Mouse (Mus musculus) MN1 (cell line): Measurements from ENCODE around the gene Lrrc58.

Source experiments
- DNase-seq: peaks from one replicate; pipeline ENCODE4 v3.0.0-alpha.2; 2016; ENCODE audit warnings: low spot score

Gene Lrrc58

GRCm38 (mm10) chr16:37869470-37870231 is 1.5 kb downstream of the Lrrc58 start:
- DNase-seq = peak; percentile 36

DNA sequence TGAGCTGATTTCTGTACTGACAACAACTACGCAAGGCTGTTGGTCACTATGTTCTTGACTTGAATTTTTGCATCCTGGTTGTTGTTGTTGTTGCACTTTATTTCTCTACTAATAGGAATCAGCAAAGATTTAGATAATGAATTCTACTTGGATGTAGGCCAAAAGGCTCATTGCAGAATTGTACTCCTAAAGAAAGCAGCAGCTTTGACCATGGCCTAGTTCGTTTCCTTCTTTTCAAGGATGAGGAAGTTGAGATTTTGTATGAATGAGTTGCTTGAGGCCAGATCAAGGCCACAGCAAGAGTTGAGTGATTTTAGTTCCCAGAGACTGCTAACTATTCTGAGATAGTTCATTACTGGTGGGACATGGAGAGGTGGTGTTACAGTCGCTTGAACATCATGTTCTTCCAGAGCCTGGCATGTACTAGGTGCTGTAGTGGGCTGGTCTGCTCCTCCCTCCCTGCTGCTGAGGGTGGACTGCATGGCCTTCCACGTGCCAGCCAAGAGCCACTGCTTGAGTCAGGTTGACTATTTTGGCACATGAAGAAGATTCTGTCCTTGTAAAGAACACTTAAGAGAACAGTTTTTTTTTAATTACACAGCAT is 3.0 kb downstream of the Lrrc58 start:
- no peak for DNase-seq

DNA sequence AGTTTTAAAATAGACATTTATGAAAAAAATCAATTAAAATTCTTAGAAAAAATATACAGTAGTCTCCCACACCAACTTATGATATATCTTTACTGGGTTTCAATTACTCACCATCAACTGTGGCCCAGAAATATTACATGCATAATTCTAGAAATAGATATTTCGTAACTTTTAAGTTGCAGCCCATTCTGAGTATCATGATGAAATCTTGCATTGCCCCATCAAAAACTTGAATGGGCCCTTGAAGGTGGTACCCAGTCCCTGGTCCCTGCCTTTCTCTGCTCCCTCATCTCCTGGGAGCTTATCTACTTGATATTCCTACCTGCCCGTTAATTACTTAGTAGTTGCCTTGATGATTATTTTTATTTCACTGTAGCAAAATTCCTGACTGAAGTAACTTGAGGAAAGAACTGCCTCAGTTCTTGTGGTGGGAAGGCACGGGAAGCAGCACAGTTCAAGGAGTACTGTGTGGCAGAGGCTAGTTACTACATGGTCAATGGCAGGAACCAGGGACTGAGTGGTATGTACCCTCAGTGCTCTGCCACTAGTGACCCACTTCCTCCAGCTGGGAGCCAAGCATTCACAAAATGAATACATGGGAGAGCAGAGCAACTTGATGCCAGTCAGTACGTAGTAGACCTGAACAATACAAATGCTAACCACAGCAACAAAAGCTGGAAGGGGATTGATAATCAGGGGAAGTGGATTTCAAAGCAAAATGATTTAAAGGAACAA is 6.5 kb downstream of the Lrrc58 start:
- no peak for DNase-seq

DNA sequence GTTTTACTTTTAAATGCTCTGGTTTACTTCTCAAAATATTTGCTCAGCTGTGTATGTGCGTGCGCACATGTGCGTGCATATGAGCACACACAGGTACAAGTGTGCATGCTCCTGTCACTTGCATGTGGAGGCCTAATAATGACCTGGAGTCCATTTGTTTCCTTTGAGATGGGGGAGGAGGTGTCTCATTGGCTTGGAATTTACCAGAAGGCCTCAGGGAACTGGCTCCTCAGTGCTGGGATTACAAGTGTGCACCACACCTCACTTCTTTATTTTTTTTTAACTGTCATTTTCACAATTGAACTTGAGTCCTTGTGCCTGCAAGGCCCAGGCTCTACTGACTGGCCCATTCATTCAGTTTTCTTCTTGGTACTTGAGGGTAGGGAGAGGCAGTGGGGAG is 9.2 kb downstream of the Lrrc58 start:
- DNase-seq = no peak

DNA sequence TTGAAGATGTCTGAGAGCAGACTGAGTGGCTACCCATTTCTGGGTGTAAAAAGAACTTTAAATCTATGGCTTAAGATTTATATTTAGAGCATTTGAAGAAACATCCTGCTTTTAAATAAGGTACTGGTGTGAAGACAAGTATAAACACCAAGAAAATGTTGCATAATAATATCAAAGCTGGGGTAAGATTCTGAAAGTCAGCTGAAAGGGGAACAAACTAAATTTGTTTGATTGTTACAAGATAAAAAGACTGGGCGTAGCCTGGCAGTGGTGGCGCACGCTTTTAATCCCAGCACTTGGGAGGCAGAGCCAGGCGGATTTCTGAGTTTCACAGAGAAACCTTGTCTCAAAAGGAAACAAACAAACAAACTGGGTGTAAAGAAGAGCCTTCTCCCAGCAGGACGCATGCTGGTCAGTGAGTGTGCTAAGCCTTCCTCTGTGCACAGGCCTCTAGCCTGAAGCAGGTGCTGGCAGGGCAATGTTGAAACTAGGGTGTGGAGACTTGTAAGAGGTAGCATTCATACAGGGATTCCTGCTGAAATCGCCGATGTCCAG is 10.8 kb downstream of the Lrrc58 start:
- DNase-seq = no peak

DNA sequence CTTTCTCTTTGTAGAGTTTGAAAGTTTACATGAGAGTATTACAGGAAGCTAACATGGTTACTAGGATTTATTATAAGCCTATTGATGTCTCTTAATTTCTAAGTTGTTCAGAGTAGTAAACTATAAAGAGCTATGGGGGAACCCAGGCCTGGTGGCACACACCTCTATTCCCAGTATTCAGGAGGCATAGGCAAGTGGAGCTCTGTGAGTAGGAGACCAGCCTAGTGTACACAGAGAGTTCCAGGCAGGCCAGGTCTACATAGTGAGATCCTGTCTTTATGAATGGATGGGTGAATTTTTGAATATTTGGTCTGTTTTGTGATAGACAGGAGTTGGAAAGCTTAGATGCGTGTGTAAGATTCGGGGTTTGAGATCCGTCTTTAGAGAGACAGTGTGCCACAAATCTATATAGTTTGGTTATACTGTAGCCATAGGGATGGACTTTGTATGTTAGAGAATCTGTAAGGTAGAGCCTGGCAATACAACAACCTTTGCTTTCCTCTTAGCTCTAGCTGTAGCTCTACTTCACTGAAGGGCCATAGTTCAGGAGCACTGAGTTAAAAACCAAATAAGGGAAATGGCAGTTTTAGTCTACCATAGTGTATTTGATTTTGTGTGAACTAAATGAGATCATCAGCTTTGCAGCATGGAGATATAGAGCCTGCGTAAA is 11.7 kb downstream of the Lrrc58 start:
- DNase-seq = no peak

- no peak for DNase-seq
These were observed 13.0 kb downstream of the Lrrc58 start for GRCm38 (mm10) chr16:37881168-37881567.

GRCm38 (mm10) chr16:37888986-37889385 is 20.8 kb downstream of the Lrrc58 start:
- no peak for DNase-seq

GRCm38 (mm10) chr16:37892667-37893066 is 24.5 kb downstream of the Lrrc58 start:
- DNase-seq = no peak

- DNase-seq = no peak
These were observed 25.2 kb downstream of the Lrrc58 start for GRCm38 (mm10) chr16:37893381-37893780.

DNA sequence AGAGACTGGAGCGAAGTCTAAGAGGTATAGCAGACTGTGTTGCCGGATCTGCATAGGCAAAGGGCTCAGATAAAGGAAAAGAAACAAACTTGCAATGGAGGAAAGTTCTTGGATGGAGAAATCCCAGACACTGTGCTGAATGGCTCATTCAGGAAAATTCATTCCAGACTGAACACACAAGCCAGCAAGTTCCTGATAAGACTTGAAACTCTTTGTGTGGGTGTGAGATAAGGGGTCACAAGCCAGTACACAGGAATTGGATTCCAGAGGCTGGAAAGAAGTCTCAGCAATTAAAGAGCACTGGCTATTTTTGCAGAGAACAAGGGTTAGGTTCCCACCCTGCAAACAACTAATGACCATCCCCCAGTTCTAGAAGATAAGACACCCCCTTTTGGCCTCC is 25.8 kb downstream of the Lrrc58 start:
- no peak for DNase-seq

GRCm38 (mm10) chr16:37898790-37899189 is 30.6 kb downstream of the Lrrc58 start:
- no peak for DNase-seq

DNA sequence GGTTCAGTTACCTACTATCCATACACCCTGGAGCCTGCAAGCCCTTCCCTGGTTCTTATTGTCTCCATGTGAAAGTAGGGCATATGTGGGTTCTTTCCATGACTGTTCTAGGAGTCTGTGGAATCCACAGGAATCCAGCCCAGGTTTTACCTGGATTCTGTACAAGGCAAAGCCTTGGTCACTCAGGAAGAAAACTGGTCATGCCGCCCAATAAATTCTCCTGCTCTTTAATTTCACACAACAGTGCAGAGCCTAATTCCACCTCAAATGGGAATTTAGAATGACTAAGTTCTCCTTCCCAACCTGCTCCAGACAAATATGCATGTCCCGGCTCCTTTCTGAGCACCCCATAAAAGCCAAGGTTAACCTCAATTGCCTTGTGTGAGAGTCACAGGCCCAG is 31.2 kb downstream of the Lrrc58 start:
- DNase-seq = peak; percentile 9

- DNase-seq = no peak
These were observed 33.1 kb downstream of the Lrrc58 start for GRCm38 (mm10) chr16:37901318-37901717.

- DNase-seq = no peak
These were observed 38.3 kb downstream of the Lrrc58 start for GRCm38 (mm10) chr16:37906456-37906855.

DNA sequence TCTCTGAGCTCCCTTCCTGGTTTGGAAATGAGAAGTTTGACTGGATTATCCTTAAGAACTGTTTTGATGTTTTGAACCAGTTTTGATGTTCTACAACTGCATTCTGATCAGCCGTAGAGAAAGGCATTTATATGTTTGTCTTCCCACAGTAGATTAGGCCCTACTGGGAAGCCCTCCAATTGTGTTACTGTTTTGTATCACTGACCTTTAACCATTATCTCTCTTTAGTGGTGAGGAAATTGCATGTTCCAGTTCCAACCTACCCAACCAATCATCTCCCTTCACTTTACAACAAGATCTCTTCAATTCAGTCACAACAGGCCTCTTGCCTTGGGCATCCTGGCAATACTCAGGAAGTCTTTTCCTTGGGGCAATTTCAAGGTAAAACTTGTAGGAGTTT is 42.9 kb downstream of the Lrrc58 start:
- no peak for DNase-seq

GRCm38 (mm10) chr16:37916138-37916817 is 48.1 kb downstream of the Lrrc58 start, which contains the start of gene Gpr156:
TSS of gene Gpr156 (plus strand) at chr16:37916496.
- no peak for DNase-seq

- DNase-seq = no peak
These were observed 48.6 kb downstream of the Lrrc58 start for GRCm38 (mm10) chr16:37916818-37917201.

DNA sequence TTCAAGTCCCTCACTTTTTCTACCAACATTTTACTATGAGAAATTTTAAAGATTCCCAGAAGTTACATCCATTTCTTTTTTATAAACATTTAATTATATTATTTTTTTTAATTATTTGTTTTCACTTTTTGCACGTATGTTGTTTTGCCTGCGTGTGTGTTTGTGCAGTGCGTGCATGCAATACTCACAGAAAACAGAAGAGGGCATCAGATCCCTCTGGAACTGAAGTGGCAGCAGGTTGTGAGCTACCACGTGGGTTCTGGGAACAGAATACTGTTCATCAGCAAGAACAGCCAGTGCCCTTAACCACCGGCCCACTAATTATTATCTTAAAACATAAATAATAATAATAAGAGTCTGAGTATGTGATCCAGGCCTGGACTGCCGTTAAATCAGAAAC is 50.8 kb downstream of the Lrrc58 start:
- DNase-seq = no peak

DNA sequence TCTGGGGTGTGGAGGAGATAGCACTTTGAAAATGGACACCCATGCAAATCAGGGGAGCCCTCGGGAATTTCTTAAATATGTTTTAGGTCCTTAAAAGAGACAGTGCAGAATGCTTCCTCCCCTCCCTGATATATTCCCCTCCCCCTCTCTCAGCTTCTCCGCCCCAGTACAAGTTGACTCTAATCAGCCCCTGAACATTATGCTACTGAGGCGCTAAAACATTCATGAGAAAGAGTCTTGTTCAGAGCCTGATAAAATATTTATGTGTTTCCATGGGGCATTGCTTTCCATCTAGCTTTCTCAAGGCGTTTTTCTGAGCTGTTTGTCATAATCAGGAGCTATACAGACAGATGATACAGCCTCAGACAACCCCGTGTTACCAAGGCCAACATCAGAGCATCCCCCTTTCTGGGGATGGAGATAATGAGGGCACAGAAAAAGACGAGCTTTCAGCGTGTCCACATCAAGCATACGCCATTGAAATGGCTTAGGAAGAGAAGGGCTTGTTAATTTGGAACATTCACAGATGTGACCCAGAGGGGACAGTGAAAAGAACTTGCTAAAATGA is 52.7 kb downstream of the Lrrc58 start:
- DNase-seq = no peak

DNA sequence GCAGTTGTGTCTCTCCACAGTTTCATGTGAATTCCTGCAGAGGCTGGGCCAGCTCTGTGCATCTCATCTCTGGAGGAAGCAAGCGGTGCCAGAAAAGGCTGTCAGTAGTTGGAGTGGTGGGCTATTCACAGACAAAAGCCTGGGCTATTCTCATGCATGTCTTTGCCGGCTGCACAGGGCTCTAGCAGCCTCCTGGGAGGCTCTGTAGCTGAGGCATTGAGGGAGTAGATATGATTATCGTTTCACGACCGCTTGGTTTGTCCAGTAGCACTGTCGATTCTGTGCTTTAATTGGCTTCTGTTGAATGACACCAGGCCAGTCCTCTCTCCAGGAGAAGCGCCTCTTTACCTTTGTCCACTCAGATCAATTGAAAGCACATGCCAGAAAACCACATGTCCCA is 57.9 kb downstream of the Lrrc58 start:
- peak; percentile 6 for DNase-seq
